Mouse (Mus musculus): ENCODE measurements at regions not wholly inside any gene's neighbourhood (a gene's known extent, or its start where the extent isn't known, plus 50 kb on each side); places are given as distances from the start of the nearest gene placed in this dataset.

DNA sequence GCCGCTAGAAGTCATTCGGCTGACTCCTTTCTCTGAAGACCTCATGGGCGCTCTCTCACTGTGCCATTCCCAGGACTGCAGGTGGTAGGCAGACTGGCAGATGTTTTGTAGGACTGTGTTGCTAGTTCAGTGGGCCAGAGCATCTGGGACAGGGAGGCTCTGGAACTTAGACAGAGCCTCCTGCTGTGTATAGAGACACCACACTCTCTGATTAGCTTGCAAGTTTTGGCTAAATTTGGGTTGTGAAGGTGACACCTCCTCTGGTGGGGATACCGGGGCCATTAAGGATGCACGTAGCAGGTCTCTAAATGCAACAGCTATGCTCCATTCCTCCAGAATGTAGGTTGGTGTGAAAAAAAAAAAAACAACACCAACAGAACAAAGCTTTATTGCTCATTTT is 171.4 kb upstream of the Ppp2r3a start:
- no peak for TF ChIP-seq POLR2A (IDR thresholded peaks at IDR 0.05; ENCODE audit: borderline replicate concordance, insufficient read depth, low read length)
- TF ChIP-seq CTCF (IDR thresholded peaks at IDR 0.05; ENCODE audit: borderline replicate concordance, insufficient read depth, low read depth, low read length), result no peak

Measured in cerebellum, adult 2 months (tissue).